Mouse (Mus musculus): Measurements from ENCODE around the gene 1110051M20Rik. TPM values are rescaled to one million over a fixed set of nuclear protein-coding genes. Genes with fewer than 3 reads are reported as not detected.
A peak's percentile ranks its signal among the peaks of the same experiment; 100 is the strongest.

1110051M20Rik gene
- polyA plus RNA-seq, 2 experiments = 1.6 to 6.6 TPM

DNA sequence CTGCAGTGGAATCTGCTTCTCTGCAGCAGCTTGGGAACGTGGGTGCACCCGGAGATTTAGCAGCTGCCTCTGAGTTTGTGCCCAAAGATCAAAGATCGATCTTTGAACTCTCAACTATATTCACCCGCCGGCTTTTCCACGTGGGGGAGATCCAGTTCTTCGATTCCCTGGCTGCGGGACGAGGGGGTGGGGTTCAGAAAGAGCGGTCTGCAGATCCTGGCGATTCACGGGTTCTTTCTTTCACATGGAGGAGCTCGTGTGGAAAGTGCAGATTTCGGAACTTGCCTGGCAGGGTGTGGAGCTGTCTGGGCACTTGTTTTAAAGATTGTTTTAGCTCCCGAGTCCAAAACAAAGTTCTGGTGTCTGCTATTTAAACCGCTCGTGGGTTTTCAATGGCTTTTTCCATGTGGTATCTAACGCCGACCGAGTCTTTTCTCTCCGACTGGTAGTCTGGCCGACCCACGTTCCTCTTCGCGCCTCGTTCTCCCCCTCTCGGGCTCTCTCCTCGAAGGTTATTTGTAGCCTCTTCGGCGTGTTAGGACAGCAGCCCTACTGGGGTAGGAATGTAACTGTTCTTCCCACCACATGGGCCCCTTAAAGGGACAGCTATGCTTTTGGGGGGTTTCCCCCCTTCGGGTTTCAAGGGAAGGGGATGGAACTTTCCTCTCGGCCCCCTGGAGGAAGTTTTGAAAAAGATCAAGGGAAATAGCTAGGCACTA, 14.3 kb upstream of the 1110051M20Rik start:
- TF ChIP-seq CTCF (IDR thresholded peaks at IDR 0.05; ENCODE audit: low read depth) = peak; percentile 16; the same call in 1 of the 2 replicates
- TF ChIP-seq EP300 (IDR thresholded peaks at IDR 0.05; ENCODE audit: low read depth) = no peak
- under 1% methylated on average over 32 of the region's 32 CpGs for WGBS (ENCODE audit: insufficient replicate concordance)
- ATAC-seq (ENCODE audit: insufficient read depth) (no peak), DNase-seq (ENCODE audit: low read depth in 3 of 3, low spot score in 3 of 3) (no peak)
- Histone ChIP-seq H3K36me3 (replicated peaks; ENCODE audit: control insufficient read depth, insufficient read depth, low read depth) (no peaks in the 10 kb centered on the region), H3K27ac (no peak overlapping the region), H3K9me3 (ENCODE audit: control insufficient read depth, low read length) (no peaks in the 10 kb centered on the region; the same call in 1 of the 2 replicates), H3K27me3 (ENCODE audit: control insufficient read depth, insufficient read depth, low read length) (peaks cover 56% of the 10 kb centered on the region), H3K4me3 (ENCODE audit: insufficient read depth in 1 of 2, low read depth in 2 of 2, low read length in 2 of 2) (peak overlapping the region; percentile 55 to 62), H3K9ac (replicated peaks) (peak overlapping the region; percentile 9; the same call in 1 of the 2 replicates), H3K4me1 (replicated peaks; ENCODE audit: control insufficient read depth in 2 of 2, insufficient read depth in 2 of 2, low read length in 1 of 2) (peaks cover 0 to 9% of the 10 kb centered on the region in 2 experiments; a peak in 3 of 4 replicates), H3K4me2 (ENCODE audit: low read depth) (peak overlapping the region; percentile 71)

DNA sequence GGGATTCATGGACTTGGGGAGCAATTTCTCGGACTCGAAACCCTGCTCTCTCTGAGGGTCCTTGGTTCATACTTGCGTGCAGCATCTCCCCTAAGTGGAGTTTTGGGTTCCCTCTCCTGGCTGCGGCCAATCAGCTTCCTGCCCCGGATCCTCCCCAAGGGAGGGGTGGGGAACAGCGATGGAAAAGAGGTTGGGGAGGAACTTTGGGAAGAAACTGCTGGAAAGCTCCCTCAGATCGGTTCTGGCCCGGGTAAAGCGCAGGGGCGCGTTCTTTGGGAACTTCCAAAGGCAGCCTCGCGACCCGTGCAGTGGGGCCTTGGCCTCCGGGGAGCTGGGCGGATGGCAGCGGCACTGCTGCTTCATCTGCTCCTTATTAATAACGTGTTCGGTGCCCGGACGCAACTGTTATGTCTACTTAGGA, 13.8 kb upstream of the 1110051M20Rik start:
- Histone ChIP-seq H3K27me3 (ENCODE audit: control insufficient read depth, insufficient read depth, low read length) (peaks cover 56% of the 10 kb centered on the region), H3K27ac (no peak overlapping the region), H3K36me3 (replicated peaks; ENCODE audit: control insufficient read depth, insufficient read depth, low read depth) (no peaks in the 10 kb centered on the region), H3K4me1 (replicated peaks; ENCODE audit: control insufficient read depth in 2 of 2, insufficient read depth in 2 of 2, low read length in 1 of 2) (peaks cover 0 to 9% of the 10 kb centered on the region in 2 experiments; a peak in 3 of 4 replicates), H3K9ac (replicated peaks) (no peak overlapping the region), H3K9me3 (ENCODE audit: control insufficient read depth, low read length) (no peaks in the 10 kb centered on the region; the same call in 1 of the 2 replicates), H3K4me3 (ENCODE audit: insufficient read depth in 1 of 2, low read depth in 2 of 2, low read length in 2 of 2) (peak overlapping the region; percentile 55 to 62), H3K4me2 (ENCODE audit: low read depth) (peak overlapping the region; percentile 71)
- no peak for TF ChIP-seq CTCF (IDR thresholded peaks at IDR 0.05; ENCODE audit: low read depth)
- no peak for TF ChIP-seq EP300 (IDR thresholded peaks at IDR 0.05; ENCODE audit: low read depth)
- under 1% methylated on average over 21 of the region's 21 CpGs for WGBS (ENCODE audit: insufficient replicate concordance)
- DNase-seq (ENCODE audit: low read depth in 3 of 3, low spot score in 3 of 3) (no peak), ATAC-seq (ENCODE audit: insufficient read depth) (no peak)

DNA sequence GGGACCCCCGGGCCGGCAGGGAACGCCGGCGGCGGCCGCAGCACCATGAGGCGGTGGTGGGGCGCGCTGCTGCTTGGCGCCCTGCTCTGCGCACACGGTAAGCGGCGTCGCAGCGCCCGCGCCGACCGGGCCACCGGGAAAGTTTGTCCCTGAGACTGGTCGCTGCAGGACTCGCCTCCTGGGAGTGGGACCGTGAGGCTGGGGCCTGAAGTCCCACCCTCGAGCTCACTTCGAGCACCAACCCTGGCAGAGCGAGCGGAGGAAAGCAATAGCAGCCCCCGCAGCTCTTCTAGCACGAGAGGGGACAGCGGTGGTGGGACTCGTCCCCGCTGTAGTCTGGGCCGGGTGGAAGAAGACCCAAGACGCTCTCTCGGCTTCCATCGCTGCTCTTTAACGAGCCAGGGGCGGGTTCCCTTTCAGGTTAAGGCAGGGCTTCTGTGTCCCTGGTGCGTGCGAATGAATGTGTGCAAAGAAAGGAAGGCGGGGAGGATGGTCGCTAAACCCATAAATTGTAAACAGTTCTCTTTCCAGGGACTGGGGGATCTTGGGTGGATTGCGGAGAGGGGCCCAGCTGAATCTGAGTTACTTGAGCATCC, 13.2 kb upstream of the 1110051M20Rik start:
- H3K4me3 ChIP-seq (ENCODE audit: insufficient read depth in 1 of 2, low read depth in 2 of 2, low read length in 2 of 2) = peak overlapping the region; percentile 55 to 62
- H3K9ac ChIP-seq (replicated peaks) = peak overlapping the region; percentile 1
- TF ChIP-seq CTCF (IDR thresholded peaks at IDR 0.05; ENCODE audit: low read depth) (no peak), EP300 (IDR thresholded peaks at IDR 0.05; ENCODE audit: low read depth) (no peak)
- no peaks in the 10 kb centered on the region; the same call in 1 of the 2 replicates for H3K9me3 ChIP-seq (ENCODE audit: control insufficient read depth, low read length)
- H3K27me3 ChIP-seq (ENCODE audit: control insufficient read depth, insufficient read depth, low read length) = peaks cover 56% of the 10 kb centered on the region
- peaks cover 3 to 13% of the 10 kb centered on the region in 2 experiments for H3K4me1 ChIP-seq (replicated peaks; ENCODE audit: control insufficient read depth in 2 of 2, insufficient read depth in 2 of 2, low read length in 1 of 2)
- ATAC-seq (ENCODE audit: insufficient read depth) = peak; percentile 34; the same call in 1 of the 2 replicates
- no peaks in the 10 kb centered on the region for H3K36me3 ChIP-seq (replicated peaks; ENCODE audit: control insufficient read depth, insufficient read depth, low read depth)
- H3K4me2 ChIP-seq (ENCODE audit: low read depth) = peak overlapping the region; percentile 71
- DNase-seq (ENCODE audit: low read depth in 3 of 3, low spot score in 3 of 3) = no peak
- no peak overlapping the region for H3K27ac ChIP-seq
- under 1% methylated on average over 45 of the region's 45 CpGs for WGBS (ENCODE audit: insufficient replicate concordance)

DNA sequence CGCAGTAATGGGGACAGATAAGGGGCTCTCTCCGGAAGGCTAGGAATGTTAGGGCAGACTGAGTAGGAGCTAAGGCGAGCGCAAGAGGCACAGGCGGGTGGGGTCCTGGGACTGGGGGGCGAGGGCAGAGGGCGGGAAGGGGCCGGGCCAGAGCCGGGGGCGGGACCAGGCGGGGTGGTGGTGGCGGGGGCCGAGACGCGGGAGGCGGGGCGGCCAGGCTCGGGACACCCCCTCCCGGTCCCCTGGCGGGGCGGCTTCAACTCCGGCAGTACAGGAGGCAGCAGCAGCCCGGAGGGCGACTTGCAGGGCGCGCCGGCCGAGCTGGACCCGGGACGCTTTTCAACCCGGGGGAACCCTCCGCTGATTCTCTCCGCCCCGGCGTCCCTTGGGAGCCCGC, 12.8 kb upstream of the 1110051M20Rik start, which contains the start of gene Lrp4:
Gene Lrp4, plus strand, starts transcription at position 253 of the 397 bp plus-strand sequence.
- peak within 1 kb of the TSS; percentile 1 for H3K9ac ChIP-seq (replicated peaks)
- 1% methylated on average over 25 of the region's 36 CpGs for WGBS (ENCODE audit: insufficient replicate concordance)
- TF ChIP-seq EP300 (IDR thresholded peaks at IDR 0.05; ENCODE audit: low read depth) (no peak), CTCF (IDR thresholded peaks at IDR 0.05; ENCODE audit: low read depth) (no peak)
- H3K4me1 ChIP-seq (replicated peaks; ENCODE audit: control insufficient read depth in 2 of 2, insufficient read depth in 2 of 2, low read length in 1 of 2) = peaks cover 5 to 16% of the 10 kb centered on the region in 2 experiments
- H3K4me3 ChIP-seq (ENCODE audit: insufficient read depth in 1 of 2, low read depth in 2 of 2, low read length in 2 of 2) = peak within 1 kb of the TSS; percentile 55 to 62
- ATAC-seq (ENCODE audit: insufficient read depth) = peak; percentile 77
- peak within 1 kb of the TSS; percentile 71 for H3K4me2 ChIP-seq (ENCODE audit: low read depth)
- peaks cover 56% of the 10 kb centered on the region for H3K27me3 ChIP-seq (ENCODE audit: control insufficient read depth, insufficient read depth, low read length)
- H3K27ac ChIP-seq = no peak within 1 kb of the TSS
- no peak for DNase-seq (ENCODE audit: low read depth in 3 of 3, low spot score in 3 of 3)
- no peaks in the 10 kb centered on the region for H3K36me3 ChIP-seq (replicated peaks; ENCODE audit: control insufficient read depth, insufficient read depth, low read depth)
- H3K9me3 ChIP-seq (ENCODE audit: control insufficient read depth, low read length) = no peaks in the 10 kb centered on the region; the same call in 1 of the 2 replicates

All from liver, embryonic 14.5 days (tissue).